Mouse (Mus musculus): Measurements from ENCODE around the gene Armc9.

The Armc9 gene

DNA sequence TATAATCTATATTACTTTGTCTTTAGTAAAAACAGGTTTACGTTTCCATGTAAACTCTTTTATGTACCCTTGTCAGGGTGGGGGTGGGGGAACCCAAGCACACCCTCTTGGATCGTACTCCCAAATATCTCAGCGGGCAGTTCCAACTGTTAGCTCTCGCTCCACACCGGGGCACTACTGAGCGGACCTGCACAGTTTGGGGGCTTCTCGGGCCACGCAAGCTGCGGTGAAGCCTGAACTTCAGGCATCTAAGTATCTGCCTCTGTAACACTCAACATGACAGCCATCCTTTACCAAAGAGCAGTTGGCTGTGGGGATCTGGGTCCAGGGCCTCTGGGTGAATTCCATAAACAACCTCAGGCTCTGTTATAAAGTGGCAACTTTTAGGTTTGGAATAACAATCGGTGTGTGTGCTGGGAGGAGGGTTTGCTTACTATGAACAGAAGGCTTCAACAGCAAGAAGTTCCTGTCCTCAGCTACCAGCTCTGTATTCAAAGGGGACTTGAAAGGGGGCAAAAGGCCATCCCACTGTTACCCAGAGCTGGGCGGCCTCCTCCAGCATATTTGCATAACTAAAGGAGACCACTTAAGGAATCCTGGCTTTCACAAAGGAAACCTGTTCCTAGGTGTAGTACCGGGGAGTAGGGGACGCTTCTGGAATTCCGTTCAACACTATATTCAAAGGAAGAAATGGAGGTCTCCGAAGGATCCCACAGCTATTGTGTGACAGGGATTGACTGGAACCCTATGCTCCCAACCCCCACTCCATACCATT, 156.1 kb downstream of the Armc9 start:
- in situ Hi-C loops (cut with MboI, MseI) = loop anchor here (5.0 kb wide), 1 partner anchor 103 kb away; no protein-coding TSS in a partner anchor

DNA sequence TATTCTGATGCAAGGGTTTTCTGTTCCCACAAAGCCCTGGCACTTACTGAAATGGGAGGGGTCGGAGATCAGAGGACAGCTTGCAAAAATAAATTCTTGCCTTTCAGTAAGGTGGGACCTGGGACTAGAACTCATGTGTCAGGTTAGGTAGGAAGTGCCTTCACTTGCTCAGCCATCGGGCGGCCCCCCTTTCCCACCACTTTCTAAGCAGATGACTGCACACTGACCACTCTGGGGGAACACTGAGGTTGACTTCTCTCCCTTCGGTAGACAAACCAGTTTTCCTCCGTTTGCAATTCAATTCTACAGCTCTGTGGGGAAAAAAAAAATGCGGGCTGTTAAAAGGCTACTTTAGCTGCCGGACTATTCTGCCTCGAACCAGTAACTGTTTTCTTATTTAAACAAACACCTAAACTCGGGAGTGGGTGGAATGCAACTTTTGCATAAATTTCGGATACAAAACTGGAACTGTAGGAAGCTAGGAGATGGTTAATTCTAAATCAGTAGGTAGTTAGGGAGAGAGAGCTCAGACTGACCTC, 157.0 kb downstream of the Armc9 start:
- in situ Hi-C loops (cut with MboI, MseI) = loop anchor here (5.0 kb wide), 1 partner anchor 104 kb away; no protein-coding TSS in a partner anchor

DNA sequence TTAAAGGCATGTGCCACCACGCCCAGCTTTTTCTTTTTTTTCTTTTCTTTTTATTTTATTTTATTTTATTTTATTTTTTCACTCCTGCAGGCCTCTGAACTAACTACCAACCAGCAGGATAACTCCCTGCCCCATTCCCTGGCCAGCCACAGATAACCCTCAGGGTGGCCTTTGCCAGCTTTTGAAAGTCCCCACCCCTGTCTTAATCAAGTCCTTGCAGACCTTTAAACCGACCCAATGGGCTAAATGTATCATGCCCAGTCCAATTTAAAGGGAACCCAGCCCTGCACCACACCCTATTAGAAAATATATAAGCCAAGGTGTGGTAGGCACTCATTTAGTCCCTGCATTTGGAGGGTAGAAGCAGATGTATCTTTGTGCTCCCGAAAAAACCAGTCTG, 157.7 kb downstream of the Armc9 start:
- in situ Hi-C loops (cut with MboI, MseI) = loop anchor here (5.0 kb wide), 1 partner anchor 105 kb away; no protein-coding TSS in a partner anchor

DNA sequence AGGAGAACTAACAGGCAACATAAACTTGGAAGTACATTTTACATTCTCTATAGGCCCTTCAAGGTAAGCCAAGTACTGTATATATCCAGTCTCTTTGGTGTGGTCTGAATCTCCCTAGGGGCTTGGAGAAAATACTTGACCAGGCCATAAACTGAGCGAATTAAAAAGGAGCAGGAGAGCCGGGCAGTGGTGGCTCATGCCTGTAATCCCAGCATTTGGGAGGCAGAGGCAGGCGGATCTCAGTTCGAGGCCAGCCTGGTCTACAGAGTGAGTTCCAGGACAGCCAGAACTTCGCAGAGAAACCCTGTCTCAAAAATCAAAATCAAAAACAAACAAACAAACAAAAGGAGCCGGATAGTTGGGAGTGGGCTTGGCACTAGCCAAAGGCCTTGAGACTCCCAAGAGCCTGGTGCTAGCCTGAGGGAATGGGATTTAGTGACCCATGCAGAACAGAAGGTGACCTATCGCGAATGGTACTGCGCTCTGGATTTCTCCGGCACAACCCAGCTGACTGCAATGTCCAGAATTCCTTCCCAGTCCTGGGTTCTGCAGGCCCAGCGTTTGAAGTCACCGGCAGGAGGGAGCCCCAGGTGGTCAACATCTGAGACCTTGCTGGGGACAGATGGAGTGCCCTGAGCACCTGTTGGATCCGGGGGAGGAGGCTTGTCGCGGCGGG, 158.7 kb downstream of the Armc9 start:
- in situ Hi-C loops (cut with MboI, MseI) = loop anchor here (5.0 kb wide), 1 partner anchor 106 kb away; no protein-coding TSS in a partner anchor

DNA sequence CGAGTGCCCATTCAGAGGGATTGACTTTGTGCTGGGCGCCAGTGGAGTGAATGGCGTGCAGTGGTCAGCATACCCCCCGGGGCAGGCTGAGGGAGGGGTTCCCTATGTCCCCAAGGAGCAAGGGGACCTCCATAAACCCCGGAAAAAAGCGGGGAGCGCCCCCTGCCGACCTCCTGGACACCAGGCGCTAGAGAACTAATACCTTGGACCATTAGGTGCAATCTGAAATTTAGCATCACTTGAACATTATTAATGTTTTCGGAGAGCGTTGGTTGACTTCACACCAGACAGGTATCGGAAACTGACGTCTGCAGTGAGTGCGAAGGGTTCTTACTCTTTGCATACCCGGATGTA, 159.2 kb downstream of the Armc9 start:
- in situ Hi-C loops (cut with MboI, MseI) = loop anchor here (5.0 kb wide), 1 partner anchor 106 kb away; no protein-coding TSS in a partner anchor

DNA sequence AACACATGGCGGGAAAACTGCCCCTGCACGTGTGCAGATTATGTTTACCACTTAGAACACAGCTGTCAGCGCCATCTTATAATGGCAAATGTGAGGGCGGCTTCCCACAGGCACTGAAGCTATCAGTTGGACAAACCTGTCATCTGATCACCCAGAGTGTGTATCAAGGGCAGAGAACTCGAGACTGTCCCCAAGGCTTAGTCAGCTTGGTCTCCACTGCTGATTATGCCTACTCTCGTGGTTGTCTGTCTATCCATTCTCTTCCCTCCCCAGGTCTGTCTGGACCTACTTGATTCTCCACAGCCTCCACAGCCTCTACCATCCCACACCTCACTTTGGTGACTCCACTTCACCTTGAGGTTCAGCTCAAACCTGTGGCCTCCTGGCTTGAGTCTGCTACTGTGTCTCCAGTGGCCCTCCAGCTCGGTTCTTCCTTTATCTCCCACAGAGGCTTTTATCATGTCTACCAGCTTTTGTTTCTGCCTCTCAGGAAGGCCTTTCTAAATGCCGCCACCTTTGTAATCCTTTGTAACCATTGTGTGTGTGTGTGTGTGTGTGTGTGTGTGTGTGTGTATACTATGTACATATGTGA, 166.3 kb downstream of the Armc9 start:
- in situ Hi-C loops (cut with MboI, MseI) = no loop called here

All from T-helper 2 cell (primary cell).